ENCODE assay signal across 15 mouse cellular contexts in genomic region chr1:151998721-151999206, GRCm38 (mm10).
A peak's percentile ranks its signal among the peaks of the same experiment; 100 is the strongest.
DNase-seq lines count a peak whose midpoint lies in the region; ATAC-seq and TF ChIP-seq lines count a peak whose summit lies in the region.
"Had no signal": no experiment of that assay in that cellular context is flagged by ENCODE, and none has a peak within 500 bp of the region (broad histone marks: within the 10 kb centered on the region; RNA-seq: fewer than 3 reads in every experiment).

No protein-coding gene starts in this region.

- ATAC-seq in heart, embryonic 12.5 days (ENCODE audit: insufficient number of reproducible peaks, low FRiP score): no peak
- peak; percentile 51 for ATAC-seq in forebrain, embryonic 16.5 days
- no peak for ATAC-seq in liver, postnatal 0 days
- ATAC-seq: hindbrain, embryonic 16.5 days; intestine, postnatal 0 days had no signal

- no peak for TF ChIP-seq EP300 in liver, postnatal 0 days (IDR thresholded peaks at IDR 0.05; ENCODE audit: low read depth)

- TF ChIP-seq CTCF in liver, postnatal 0 days (IDR thresholded peaks at IDR 0.05; ENCODE audit: low read depth): no peak

- no peak for DNase-seq in heart, adult 8-10 months (ENCODE audit: low spot score)
- DNase-seq in 416B (ENCODE audit: low read depth) (peak; percentile 20), MN1 (ENCODE audit: low spot score) (peak; percentile 42)
- no peak for DNase-seq in liver, postnatal 0 days
- no peak for DNase-seq in testis, postnatal 14 days (ENCODE audit: low spot score)
- DNase-seq: lung, postnatal 14 days; thymus, postnatal 36 days had no signal

- H3K4me1 ChIP-seq in heart, embryonic 12.5 days (replicated peaks): peaks cover 18% of the 10 kb centered on the region
- peaks cover 33% of the 10 kb centered on the region for H3K4me1 ChIP-seq in forebrain, embryonic 16.5 days (replicated peaks; ENCODE audit: control insufficient read depth, insufficient read depth, low read length)
- H3K4me1 ChIP-seq in liver, postnatal 0 days (ENCODE audit: insufficient read depth): peaks cover 5% of the 10 kb centered on the region; the same call in 1 of the 2 replicates

- H3K27me3 ChIP-seq in heart, embryonic 12.5 days (replicated peaks): no peaks in the 10 kb centered on the region
- H3K27me3 ChIP-seq in forebrain, embryonic 16.5 days (replicated peaks; ENCODE audit: control insufficient read depth, insufficient read depth, low read length): no peaks in the 10 kb centered on the region
- no peaks in the 10 kb centered on the region for H3K27me3 ChIP-seq in liver, postnatal 0 days (ENCODE audit: insufficient read depth, low read length)
- H3K27me3 ChIP-seq: embryonic facial prominence, embryonic 15.5 days; neural tube, embryonic 12.5 days had no signal

- WGBS in heart, embryonic 12.5 days: 48% methylated on average over 8 of the region's 8 CpGs
- 63% methylated on average over 8 of the region's 8 CpGs for WGBS in forebrain, embryonic 16.5 days
- 58% methylated on average over 8 of the region's 8 CpGs for WGBS in liver, postnatal 0 days (ENCODE audit: insufficient replicate concordance)

- H3K4me2 ChIP-seq in heart, embryonic 12.5 days: no peak overlapping the region
- no peak overlapping the region for H3K4me2 ChIP-seq in forebrain, embryonic 16.5 days (ENCODE audit: low read length)
- H3K4me2 ChIP-seq in liver, postnatal 0 days (ENCODE audit: low read depth, low read length): no peak overlapping the region
- H3K4me2 ChIP-seq: embryonic facial prominence, embryonic 15.5 days; midbrain, embryonic 11.5 days; neural tube, embryonic 12.5 days had no signal

- 0 out of 2 replicates have a peak overlapping the region, but pooled peaks have one; percentile 13 for H3K27ac ChIP-seq in heart, embryonic 12.5 days (ENCODE audit: poor library complexity, severe bottlenecking)
- peak overlapping the region; percentile 50 for H3K27ac ChIP-seq in forebrain, embryonic 16.5 days (ENCODE audit: low read length)
- H3K27ac ChIP-seq in liver, postnatal 0 days (ENCODE audit: low read depth): no peak overlapping the region
- H3K27ac ChIP-seq: kidney, postnatal 0 days; neural tube, embryonic 12.5 days had no signal

- no peak overlapping the region for H3K4me3 ChIP-seq in heart, embryonic 12.5 days
- H3K4me3 ChIP-seq in forebrain, embryonic 16.5 days (replicated peaks; ENCODE audit: low read length): no peak overlapping the region
- no peak overlapping the region for H3K4me3 ChIP-seq in liver, postnatal 0 days (ENCODE audit: low read depth, low read length)
- H3K4me3 ChIP-seq: embryonic facial prominence, embryonic 15.5 days; neural tube, embryonic 12.5 days had no signal

- no peaks in the 10 kb centered on the region for H3K36me3 ChIP-seq in heart, embryonic 12.5 days
- no peaks in the 10 kb centered on the region for H3K36me3 ChIP-seq in forebrain, embryonic 16.5 days (ENCODE audit: control insufficient read depth, insufficient read depth)
- no peaks in the 10 kb centered on the region for H3K36me3 ChIP-seq in liver, postnatal 0 days (replicated peaks; ENCODE audit: insufficient read depth, low read length)
- H3K36me3 ChIP-seq: neural tube, embryonic 12.5 days had no signal

- no peak overlapping the region for H3K9ac ChIP-seq in heart, embryonic 12.5 days
- H3K9ac ChIP-seq in forebrain, embryonic 16.5 days (replicated peaks; ENCODE audit: low read depth, low read length): no peak overlapping the region
- no peak overlapping the region for H3K9ac ChIP-seq in liver, postnatal 0 days (replicated peaks)
- H3K9ac ChIP-seq: embryonic facial prominence, embryonic 15.5 days; neural tube, embryonic 12.5 days had no signal

- no peaks in the 10 kb centered on the region for H3K9me3 ChIP-seq in heart, embryonic 12.5 days (replicated peaks)
- H3K9me3 ChIP-seq in forebrain, embryonic 16.5 days (ENCODE audit: control insufficient read depth, low read length): no peaks in the 10 kb centered on the region
- no peaks in the 10 kb centered on the region for H3K9me3 ChIP-seq in liver, postnatal 0 days (ENCODE audit: low read length)
- H3K9me3 ChIP-seq: embryonic facial prominence, embryonic 15.5 days; neural tube, embryonic 12.5 days had no signal

Comparison
In these comparisons a context has a peak if more than half of its experiments do, and no peak if none do; other contexts are left out.
1. DNase-seq: peak in 416B (single experiment) and MN1 (single experiment); none in heart, adult 8-10 months (single experiment), liver, postnatal 0 days (single experiment) and testis, postnatal 14 days (single experiment).